Mouse (Mus musculus): ENCODE results near the gene Il10rb. TPM values are rescaled to one million over a fixed set of nuclear protein-coding genes. Genes with fewer than 3 reads are reported as not detected.

Gene Il10rb
- total RNA-seq, 2 experiments from 2014 or later = 82.7 to 101 TPM

DNA sequence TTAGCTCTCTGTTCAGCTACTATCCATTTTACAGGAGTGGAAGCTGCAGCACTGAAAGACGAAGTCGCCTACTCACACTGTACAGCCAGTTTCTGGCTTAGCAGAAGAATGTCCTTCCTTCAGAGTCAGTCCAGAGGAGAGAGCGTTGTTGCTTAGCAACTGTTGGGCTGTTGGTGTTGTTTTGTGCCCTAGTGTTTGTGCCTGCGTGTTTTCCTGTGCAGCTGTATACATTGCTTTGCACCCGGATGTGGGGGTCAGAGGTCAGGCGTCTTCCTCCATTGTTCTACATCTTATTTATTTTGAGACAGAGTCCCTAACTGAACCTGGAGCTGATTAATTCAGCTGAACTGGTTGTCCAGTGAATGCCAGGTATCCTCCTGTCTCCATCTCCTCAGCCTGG, 60.6 kb downstream of the Il10rb start:
- intact Hi-C loops (cut with DNase I) = loop anchor here (2.0 kb wide), 1 partner anchor 18 kb away; the partner anchor contains the start of gene Ifnar1

DNA sequence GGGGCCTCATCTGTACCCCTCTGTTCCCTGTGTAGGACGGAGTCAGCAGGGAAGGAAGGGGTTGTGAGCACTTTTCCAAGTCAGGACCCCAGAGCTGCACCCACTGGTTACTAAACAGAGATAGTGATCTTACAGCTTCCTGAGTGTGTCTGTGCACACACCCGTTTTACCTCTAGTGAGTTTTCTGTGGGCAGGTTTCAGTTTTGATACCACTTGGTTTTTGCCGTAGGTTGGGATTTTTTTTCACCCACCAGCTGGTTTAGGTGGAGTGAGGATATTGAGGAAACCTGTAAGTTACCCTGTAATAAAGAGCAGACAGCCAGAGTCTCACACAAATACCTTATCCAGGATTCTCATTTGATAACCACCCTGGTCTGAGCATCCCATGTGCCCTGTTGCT, 64.5 kb downstream of the Il10rb start:
- intact Hi-C loops (cut with DNase I) = no loop called here
- DNase-seq = no peak

More for the DNA sequence above, 60.6 kb downstream of the Il10rb start:
- peak; percentile 60 to 61 for DNase-seq

GRCm38 (mm10) chr16:91471481-91471880, 65.5 kb downstream of the Il10rb start:
- intact Hi-C loops (cut with DNase I) = no loop called here
- no peak for DNase-seq

Other genes starting within 250 kb of the Il10rb start
- not detected for gene Olig2, start 180.7 kb upstream of the Il10rb start, total RNA-seq (2021)
- not detected for gene Olig1, start 136.4 kb upstream of the Il10rb start, total RNA-seq (2021)
- gene Ifnar2, start 33.4 kb upstream of the Il10rb start, total RNA-seq (2021) = 10 to 100 TPM; 39.1 to 42.0 TPM
- gene Gm21970, start 14.4 kb upstream of the Il10rb start, total RNA-seq (2021) = not detected
- 10 to 100 TPM; 46.6 to 58.9 TPM for gene Ifnar1, start 79.1 kb downstream of the Il10rb start, total RNA-seq (2021)
- gene Ifngr2, start 140.9 kb downstream of the Il10rb start, total RNA-seq (2021) = 100 to 1,000 TPM; 116 to 132 TPM
- 10 to 100 TPM; 46.9 to 55.3 TPM for gene Tmem50b, start 191.6 kb downstream of the Il10rb start, total RNA-seq (2021)
- 10 to 100 TPM in 1 of 2 experiments, 1 to 10 TPM in 1; 9.5 to 11.7 TPM for gene Dnajc28, start 212.9 kb downstream of the Il10rb start, total RNA-seq (2021)
- 10 to 100 TPM; 56.2 to 63.4 TPM for gene Gart, start 240.8 kb downstream of the Il10rb start, total RNA-seq (2021)
- 100 to 1,000 TPM; 201 to 204 TPM for gene Son, start 241.3 kb downstream of the Il10rb start, total RNA-seq (2021)